9 mouse cellular contexts compared by ENCODE assay signal in genomic region chr16:95739522-95739921, GRCm38 (mm10). TPM values are rescaled to one million over a fixed set of nuclear protein-coding genes. Genes with fewer than 3 reads are reported as not detected.
DNase-seq lines count a peak whose midpoint lies in the region; ATAC-seq lines count a peak whose summit lies in the region.
"Had no signal": no experiment of that assay in that cellular context is flagged by ENCODE, and none has a peak within 500 bp of the region (broad histone marks: within the 10 kb centered on the region; RNA-seq: fewer than 3 reads in every experiment).

No protein-coding gene starts in this region.

- 69% methylated on average over 6 of the region's 6 CpGs for WGBS in midbrain, embryonic 10.5 days
- WGBS in midbrain, embryonic 11.5 days = 59% methylated on average over 6 of the region's 6 CpGs

- no peaks in the 10 kb centered on the region for H3K9me3 ChIP-seq in midbrain, embryonic 10.5 days (replicated peaks)
- H3K9me3 ChIP-seq in midbrain, embryonic 11.5 days (ENCODE audit: control insufficient read depth, low read length) = no peaks in the 10 kb centered on the region

- peak; percentile 66 for ATAC-seq in cerebellum, adult (ENCODE audit: insufficient number of reproducible peaks, low FRiP score, low TSS enrichment)
- no peak for ATAC-seq in midbrain, embryonic 11.5 days (ENCODE audit: low FRiP score)

- no peak for DNase-seq in cerebellum, adult 11-12 months
- DNase-seq in midbrain, embryonic 10.5 days (ENCODE audit: low spot score) = peak; percentile 40
- no peak for DNase-seq in midbrain, embryonic 11.5 days (ENCODE audit: low spot score, missing footprints)
- DNase-seq in left cerebral cortex, adult 9 months (ENCODE audit: low spot score in 2 of 2) = peak; percentile 19 to 74
- DNase-seq in right cerebral cortex, postnatal 14 days = peak; percentile 26
- DNase-seq in adrenal gland, postnatal 4 days (ENCODE audit: low spot score in 2 of 2) = no peak
- DNase-seq in adipocyte (ENCODE audit: low spot score) = no peak
- DNase-seq: adrenal gland, postnatal 36 days had no signal

- no peaks in the 10 kb centered on the region for H3K36me3 ChIP-seq in midbrain, embryonic 10.5 days
- no peaks in the 10 kb centered on the region for H3K36me3 ChIP-seq in midbrain, embryonic 11.5 days (ENCODE audit: control insufficient read depth, insufficient read depth, low read length)

- H3K27me3 ChIP-seq in midbrain, embryonic 10.5 days (ENCODE audit: low read depth, poor library complexity, severe bottlenecking) = no peaks in the 10 kb centered on the region
- no peaks in the 10 kb centered on the region for H3K27me3 ChIP-seq in midbrain, embryonic 11.5 days (ENCODE audit: control insufficient read depth, insufficient read depth, low read length)

- no peak overlapping the region for H3K9ac ChIP-seq in midbrain, embryonic 11.5 days (ENCODE audit: low read length)

- 0 out of 2 replicates have a peak, but pooled peaks cover 6% of the 10 kb centered on the region for H3K4me1 ChIP-seq in midbrain, embryonic 10.5 days
- no peaks in the 10 kb centered on the region for H3K4me1 ChIP-seq in midbrain, embryonic 11.5 days (ENCODE audit: control insufficient read depth, insufficient read depth, low read length)

- no peak overlapping the region for H3K27ac ChIP-seq in midbrain, embryonic 10.5 days (replicated peaks)
- no peak overlapping the region for H3K27ac ChIP-seq in midbrain, embryonic 11.5 days (ENCODE audit: low read depth, low read length)

- H3K4me3 ChIP-seq in midbrain, embryonic 10.5 days = no peak overlapping the region
- H3K4me3 ChIP-seq in midbrain, embryonic 11.5 days (ENCODE audit: low read depth, low read length) = no peak overlapping the region

- H3K4me2 ChIP-seq in midbrain, embryonic 11.5 days = no peak overlapping the region

RNA-seq across cellular contexts. Expression of gene Ets2, which starts 37.6 kb away (rescaled TPM):
- 16.2 and 16.8 TPM in 2 replicates for polyA plus RNA-seq in midbrain, embryonic 10.5 days (2016; fragmentation: Nextera tagmentation; extraction: Ambion mirVana)
- polyA plus RNA-seq in midbrain, embryonic 11.5 days (2014; fragmentation: Nextera tagmentation; extraction: Ambion mirVana) = 13.7 and 16.6 TPM in 2 replicates
- 10 to 100 TPM; 64.8 to 73.7 TPM for total RNA-seq in adrenal gland, postnatal 4 days (2021)

Comparison
In these comparisons a context has a peak if more than half of its experiments do, and no peak if none do; other contexts are left out.
1. DNase-seq: peak in midbrain, embryonic 10.5 days (single experiment), left cerebral cortex, adult 9 months (2 of 2) and right cerebral cortex, postnatal 14 days (single experiment); none in cerebellum, adult 11-12 months (single experiment), midbrain, embryonic 11.5 days (single experiment), adrenal gland, postnatal 4 days (0 of 2) and adipocyte (single experiment).